Mouse (Mus musculus): ENCODE data around the gene Adprhl2. TPM values are rescaled to one million over a fixed set of nuclear protein-coding genes. Genes with fewer than 3 reads are reported as not detected.

Gene Adprhl2
- polyA plus RNA-seq, 1 experiment from 2014 or later = 89.5 TPM

GRCm38 (mm10) chr4:126301584-126302309 is 19.8 kb downstream of the Adprhl2 start:
- 4% methylated on average over 27 of the region's 27 CpGs for WGBS
- Histone ChIP-seq H3K4me3 (peak overlapping the region; percentile 45), H3K27ac (0 out of 2 replicates have a peak overlapping the region, but pooled peaks have one; percentile 46), H3K27me3 (ENCODE audit: insufficient read depth, poor library complexity, severe bottlenecking) (peaks cover 78% of the 10 kb centered on the region), H3K4me1 (replicated peaks) (peaks cover 31% of the 10 kb centered on the region), H3K9me3 (peaks cover 8% of the 10 kb centered on the region), H3K36me3 (no peaks in the 10 kb centered on the region)
- peak; percentile 49 for DNase-seq (ENCODE audit: low spot score)

GRCm38 (mm10) chr4:126300916-126301583 is 20.5 kb downstream of the Adprhl2 start:
- peak overlapping the region; percentile 46; the same call in 1 of the 2 replicates for H3K27ac ChIP-seq
- WGBS = 1% methylated on average over 50 of the region's 50 CpGs
- H3K27me3 ChIP-seq (ENCODE audit: insufficient read depth, poor library complexity, severe bottlenecking) = peaks cover 85% of the 10 kb centered on the region
- H3K4me1 ChIP-seq (replicated peaks) = peaks cover 38% of the 10 kb centered on the region
- peak overlapping the region; percentile 45 for H3K4me3 ChIP-seq
- peaks cover 6% of the 10 kb centered on the region for H3K9me3 ChIP-seq
- no peaks in the 10 kb centered on the region for H3K36me3 ChIP-seq
- DNase-seq (ENCODE audit: low spot score) = no peak

GRCm38 (mm10) chr4:126296617-126297101 is 24.8 kb downstream of the Adprhl2 start:
- Histone ChIP-seq H3K9me3 (peaks cover 3% of the 10 kb centered on the region; the same call in 1 of the 2 replicates), H3K4me1 (replicated peaks) (peaks cover 31% of the 10 kb centered on the region), H3K27ac (peak overlapping the region; percentile 73), H3K27me3 (ENCODE audit: insufficient read depth, poor library complexity, severe bottlenecking) (peaks cover 75% of the 10 kb centered on the region), H3K4me3 (peak overlapping the region; percentile 49), H3K36me3 (no peaks in the 10 kb centered on the region)
- peak; percentile 66 for DNase-seq (ENCODE audit: low spot score)
- WGBS = 1% methylated on average over 34 of the region's 34 CpGs

- peaks cover 30% of the 10 kb centered on the region for H3K4me1 ChIP-seq (replicated peaks)
- H3K4me3 ChIP-seq = no peak overlapping the region
- peaks cover 73% of the 10 kb centered on the region for H3K27me3 ChIP-seq (ENCODE audit: insufficient read depth, poor library complexity, severe bottlenecking)
- H3K27ac ChIP-seq = no peak overlapping the region
- peaks cover 3% of the 10 kb centered on the region; the same call in 1 of the 2 replicates for H3K9me3 ChIP-seq
- DNase-seq (ENCODE audit: low spot score) = no peak
- 43% methylated on average over 4 of the region's 4 CpGs for WGBS
- no peaks in the 10 kb centered on the region for H3K36me3 ChIP-seq
Measured at GRCm38 (mm10) chr4:126295937-126296336, 25.6 kb downstream of the Adprhl2 start.

GRCm38 (mm10) chr4:126295152-126295551 is 26.4 kb downstream of the Adprhl2 start:
- H3K36me3 ChIP-seq = no peaks in the 10 kb centered on the region
- peaks cover 66% of the 10 kb centered on the region for H3K27me3 ChIP-seq (ENCODE audit: insufficient read depth, poor library complexity, severe bottlenecking)
- H3K4me1 ChIP-seq (replicated peaks) = peaks cover 24% of the 10 kb centered on the region
- no peak for DNase-seq (ENCODE audit: low spot score)
- no peak overlapping the region for H3K27ac ChIP-seq
- no peak overlapping the region for H3K4me3 ChIP-seq
- 72% methylated on average over 6 of the region's 6 CpGs for WGBS
- peaks cover 3% of the 10 kb centered on the region; the same call in 1 of the 2 replicates for H3K9me3 ChIP-seq

GRCm38 (mm10) chr4:126291196-126291595 is 30.3 kb downstream of the Adprhl2 start:
- 38% methylated on average over 13 of the region's 13 CpGs for WGBS
- Histone ChIP-seq H3K4me1 (replicated peaks) (peaks cover 32% of the 10 kb centered on the region), H3K36me3 (no peaks in the 10 kb centered on the region)

GRCm38 (mm10) chr4:126290314-126290713 is 31.2 kb downstream of the Adprhl2 start:
- H3K9me3 ChIP-seq = peaks cover 9% of the 10 kb centered on the region; the same call in 1 of the 2 replicates
- no peak for DNase-seq (ENCODE audit: low spot score)
- H3K27ac ChIP-seq = no peak overlapping the region
- no peak overlapping the region for H3K4me3 ChIP-seq
- H3K4me1 ChIP-seq (replicated peaks) = peaks cover 32% of the 10 kb centered on the region
- WGBS = 79% methylated on average over 8 of the region's 8 CpGs
- H3K27me3 ChIP-seq (ENCODE audit: insufficient read depth, poor library complexity, severe bottlenecking) = peaks cover 66% of the 10 kb centered on the region
- H3K36me3 ChIP-seq = no peaks in the 10 kb centered on the region

More at GRCm38 (mm10) chr4:126291196-126291595, 30.3 kb downstream of the Adprhl2 start:
- Histone ChIP-seq H3K9me3 (0 out of 2 replicates have a peak, but pooled peaks cover 2% of the 10 kb centered on the region), H3K4me3 (no peak overlapping the region), H3K27me3 (ENCODE audit: insufficient read depth, poor library complexity, severe bottlenecking) (peaks cover 66% of the 10 kb centered on the region), H3K27ac (no peak overlapping the region)
- DNase-seq (ENCODE audit: low spot score) = no peak

GRCm38 (mm10) chr4:126288085-126288666 is 33.3 kb downstream of the Adprhl2 start:
- Histone ChIP-seq H3K27me3 (ENCODE audit: insufficient read depth, poor library complexity, severe bottlenecking) (peaks cover 76% of the 10 kb centered on the region), H3K36me3 (no peaks in the 10 kb centered on the region), H3K9me3 (peaks cover 9% of the 10 kb centered on the region; the same call in 1 of the 2 replicates), H3K4me3 (peak overlapping the region; percentile 19; the same call in 1 of the 2 replicates), H3K4me1 (replicated peaks) (peaks cover 32% of the 10 kb centered on the region), H3K27ac (no peak overlapping the region)
- WGBS = 38% methylated on average over 17 of the region's 17 CpGs
- no peak for DNase-seq (ENCODE audit: low spot score)

GRCm38 (mm10) chr4:126287302-126287995 is 34.1 kb downstream of the Adprhl2 start:
- Histone ChIP-seq H3K4me1 (replicated peaks) (peaks cover 32% of the 10 kb centered on the region), H3K36me3 (no peaks in the 10 kb centered on the region), H3K9me3 (peaks cover 9% of the 10 kb centered on the region; the same call in 1 of the 2 replicates), H3K27me3 (ENCODE audit: insufficient read depth, poor library complexity, severe bottlenecking) (peaks cover 76% of the 10 kb centered on the region), H3K27ac (no peak overlapping the region), H3K4me3 (peak overlapping the region; percentile 50)
- DNase-seq (ENCODE audit: low spot score) = no peak
- WGBS = 29% methylated on average over 11 of the region's 11 CpGs

- WGBS = 3% methylated on average over 42 of the region's 42 CpGs
- peak within 1 kb of the TSS; percentile 59 for H3K27ac ChIP-seq
- peaks cover 9% of the 10 kb centered on the region; the same call in 1 of the 2 replicates for H3K9me3 ChIP-seq
- peaks cover 76% of the 10 kb centered on the region for H3K27me3 ChIP-seq (ENCODE audit: insufficient read depth, poor library complexity, severe bottlenecking)
- peaks cover 37% of the 10 kb centered on the region for H3K4me1 ChIP-seq (replicated peaks)
- peak within 1 kb of the TSS; percentile 50 for H3K4me3 ChIP-seq
- H3K36me3 ChIP-seq = no peaks in the 10 kb centered on the region
- DNase-seq (ENCODE audit: low spot score) = peak; percentile 38
Measured at GRCm38 (mm10) chr4:126286492-126286891, 35.0 kb downstream of the Adprhl2 start, which contains the start of gene Col8a2. Gene Col8a2, plus strand, starts transcription at chr4:126286793.

GRCm38 (mm10) chr4:126283582-126283981 is 37.9 kb downstream of the Adprhl2 start:
- H3K27ac ChIP-seq = no peak overlapping the region

GRCm38 (mm10) chr4:126281706-126282105 is 39.8 kb downstream of the Adprhl2 start:
- no peaks in the 10 kb centered on the region for H3K36me3 ChIP-seq
- peaks cover 46% of the 10 kb centered on the region for H3K4me1 ChIP-seq (replicated peaks)
- H3K4me3 ChIP-seq = no peak overlapping the region
- no peak for DNase-seq (ENCODE audit: low spot score)
- 0 out of 2 replicates have a peak overlapping the region, but pooled peaks have one; percentile 50 for H3K27ac ChIP-seq
- H3K9me3 ChIP-seq = peaks cover 9% of the 10 kb centered on the region; the same call in 1 of the 2 replicates
- WGBS = 65% methylated on average over 9 of the region's 9 CpGs
- H3K27me3 ChIP-seq (ENCODE audit: insufficient read depth, poor library complexity, severe bottlenecking) = peaks cover 44% of the 10 kb centered on the region

More at GRCm38 (mm10) chr4:126283582-126283981, 37.9 kb downstream of the Adprhl2 start:
- peaks cover 53% of the 10 kb centered on the region for H3K4me1 ChIP-seq (replicated peaks)
- H3K36me3 ChIP-seq = no peaks in the 10 kb centered on the region
- no peak for DNase-seq (ENCODE audit: low spot score)
- H3K27me3 ChIP-seq (ENCODE audit: insufficient read depth, poor library complexity, severe bottlenecking) = peaks cover 62% of the 10 kb centered on the region
- H3K4me3 ChIP-seq = no peak overlapping the region
- H3K9me3 ChIP-seq = peaks cover 9% of the 10 kb centered on the region; the same call in 1 of the 2 replicates
- WGBS = 88% methylated on average over 8 of the region's 8 CpGs
